Mouse (Mus musculus) lung, postnatal 0 days (tissue): ENCODE data around the gene Nit2.

Experiments
- CTCF ChIP-seq: IDR thresholded peaks from 2 replicates; pipeline ENCODE4 v1.5.1; 2016; ENCODE audit warnings: antibody characterized with exemption, mild to moderate bottlenecking
- EP300 ChIP-seq: IDR thresholded peaks from 2 replicates; pipeline ENCODE4 v1.6.1; 2016; ENCODE audit warnings: antibody characterized with exemption, mild to moderate bottlenecking, control low read depth

DNA sequence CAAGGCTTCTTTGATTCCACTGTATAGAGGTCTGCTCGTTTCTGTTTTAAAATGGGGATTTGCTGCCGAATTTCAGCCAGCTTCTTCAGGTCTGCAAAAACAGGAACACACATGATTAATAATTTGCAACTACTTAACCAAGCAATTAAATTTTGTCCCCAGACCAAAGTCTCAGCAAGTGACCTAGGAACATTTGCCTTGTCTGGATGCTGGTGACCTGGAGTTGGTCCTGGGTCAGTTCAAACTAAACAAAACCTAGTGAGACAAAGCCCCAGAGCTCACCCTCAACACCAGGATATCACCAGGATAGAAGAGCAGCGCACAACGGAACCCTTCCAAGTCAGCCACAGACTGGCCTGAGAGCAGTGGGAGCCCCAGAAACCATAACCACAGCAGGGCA is 10.1 kb downstream of the Nit2 start:
- TF ChIP-seq CTCF (no peak), EP300 (no peak)
